Mouse (Mus musculus) skeletal muscle tissue, adult 2 months (tissue): ENCODE results near the gene Agtpbp1.

ENCODE experiments used
- DNase-seq: peaks from one replicate; pipeline ENCODE4 v3.0.0-alpha.2; 2012; ENCODE audit warnings: low read depth, low spot score

The Agtpbp1 gene

GRCm38 (mm10) chr13:59580954-59581353 lies 4.1 kb downstream of the Agtpbp1 start:
- DNase-seq = no peak

DNA sequence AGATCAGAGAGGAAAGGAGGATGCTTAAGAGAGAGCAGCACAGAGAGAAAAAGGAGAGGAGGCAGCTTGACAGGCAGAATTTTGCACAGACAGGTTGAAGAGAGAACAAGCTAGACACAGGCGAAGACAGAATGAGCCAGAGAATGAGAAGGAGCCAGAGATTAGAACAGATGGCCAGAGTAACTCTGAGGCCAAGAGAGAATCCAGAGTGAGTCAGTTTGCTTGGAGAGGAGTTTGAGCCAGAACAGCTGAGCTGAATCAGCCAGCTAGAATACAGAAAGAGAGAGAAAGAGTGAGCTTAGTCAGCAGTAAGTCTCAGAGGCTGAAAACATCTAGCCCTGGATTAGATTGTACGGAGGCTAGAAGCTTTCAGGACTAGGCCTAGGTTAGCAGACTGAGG lies 12.5 kb downstream of the Agtpbp1 start:
- DNase-seq = peak; percentile 32

- no peak for DNase-seq
Observed at GRCm38 (mm10) chr13:59571107-59571506, 13.9 kb downstream of the Agtpbp1 start.

DNA sequence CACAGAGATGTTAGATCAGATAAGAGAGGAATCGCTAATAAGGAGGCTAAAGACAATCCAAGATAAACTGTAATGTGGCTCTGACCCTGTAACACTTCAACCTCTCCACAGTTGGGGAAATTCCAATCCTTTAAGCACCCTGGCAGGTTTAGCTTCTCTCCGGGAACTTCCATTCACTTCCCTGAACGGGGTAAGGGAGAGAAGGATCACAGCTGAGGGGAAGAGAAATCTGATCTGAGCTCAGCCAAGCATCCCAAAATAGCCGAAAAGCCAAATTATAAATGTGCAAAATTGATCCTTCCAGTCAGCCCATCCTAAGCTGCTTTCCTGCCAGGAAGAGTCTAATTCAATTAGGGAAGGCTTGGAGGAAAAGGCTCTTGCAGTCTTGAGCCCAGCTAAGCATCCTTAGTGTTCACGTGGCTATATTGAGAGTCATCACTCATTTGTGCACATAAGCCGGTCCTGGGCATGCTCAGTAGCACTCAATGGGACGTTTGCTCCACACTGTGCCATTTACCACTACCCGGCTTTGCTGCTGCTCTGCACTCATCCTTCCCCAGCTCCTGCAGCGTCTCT lies 19.0 kb downstream of the Agtpbp1 start:
- no peak for DNase-seq

GRCm38 (mm10) chr13:59564923-59565322 lies 20.1 kb downstream of the Agtpbp1 start:
- DNase-seq = no peak

DNA sequence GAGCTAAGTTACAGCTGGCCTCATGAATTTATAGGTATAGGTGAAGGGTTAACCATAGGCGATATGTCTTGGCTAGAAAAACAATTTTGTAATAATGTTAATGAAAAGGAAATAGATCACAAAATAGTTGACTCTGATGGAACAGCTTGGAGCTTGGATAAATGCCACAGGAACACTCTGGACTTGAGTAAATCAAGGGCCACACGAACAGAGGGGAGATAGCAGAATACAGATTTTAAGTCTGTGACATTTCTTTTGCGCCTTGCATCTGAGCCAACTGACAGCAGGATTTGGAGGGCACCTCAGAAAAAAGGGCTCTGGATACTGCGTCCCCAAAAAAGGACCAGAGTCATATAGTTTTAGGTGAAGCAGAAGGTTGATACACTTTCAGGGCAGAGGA lies 20.5 kb downstream of the Agtpbp1 start:
- DNase-seq = no peak

- DNase-seq = no peak
Observed at GRCm38 (mm10) chr13:59562471-59562870, 22.6 kb downstream of the Agtpbp1 start.

GRCm38 (mm10) chr13:59558776-59559175 lies 26.3 kb downstream of the Agtpbp1 start:
- DNase-seq = no peak

DNA sequence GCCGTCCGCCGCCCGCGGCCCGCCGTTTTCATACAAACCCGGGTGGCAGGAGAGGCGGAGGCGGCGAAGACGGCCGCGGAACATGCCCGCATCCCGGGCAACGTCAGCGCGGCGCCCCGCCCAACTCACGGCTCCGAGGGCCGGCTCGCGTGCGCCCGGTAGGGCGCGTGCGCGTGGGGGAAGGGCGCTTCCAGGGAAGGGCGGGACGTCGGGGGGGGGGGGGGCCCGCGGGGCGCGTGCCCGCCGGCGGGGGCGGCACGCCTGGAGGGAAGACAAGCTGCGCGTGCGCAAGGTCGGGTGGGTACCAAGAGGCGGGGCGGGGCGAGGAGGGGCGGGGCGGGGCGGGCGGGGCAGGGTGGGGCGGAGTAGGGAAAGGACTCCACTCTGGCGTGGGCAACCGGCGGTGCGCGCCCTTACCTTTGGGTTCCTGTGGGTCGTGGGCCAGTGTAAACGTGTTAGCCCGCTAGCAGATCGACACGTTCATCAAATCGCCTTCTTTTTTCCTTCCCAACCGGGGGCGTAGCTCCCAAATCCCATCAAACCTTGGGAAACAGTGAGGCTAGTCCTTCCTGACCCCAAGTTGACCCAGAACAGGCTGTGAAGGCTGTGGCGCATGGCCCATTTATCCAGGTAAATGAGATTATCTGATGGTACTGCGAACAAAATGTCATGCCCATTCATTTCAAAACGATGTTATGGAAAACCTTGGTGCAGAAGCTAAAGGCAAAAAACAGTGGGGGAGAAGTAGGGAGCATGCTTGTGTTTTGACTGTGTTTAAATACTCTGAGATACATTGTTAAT lies 27.6 kb downstream of the Agtpbp1 start:
- DNase-seq = peak; percentile 90

- DNase-seq = no peak
Observed at GRCm38 (mm10) chr13:59556670-59557069, 28.4 kb downstream of the Agtpbp1 start.

DNA sequence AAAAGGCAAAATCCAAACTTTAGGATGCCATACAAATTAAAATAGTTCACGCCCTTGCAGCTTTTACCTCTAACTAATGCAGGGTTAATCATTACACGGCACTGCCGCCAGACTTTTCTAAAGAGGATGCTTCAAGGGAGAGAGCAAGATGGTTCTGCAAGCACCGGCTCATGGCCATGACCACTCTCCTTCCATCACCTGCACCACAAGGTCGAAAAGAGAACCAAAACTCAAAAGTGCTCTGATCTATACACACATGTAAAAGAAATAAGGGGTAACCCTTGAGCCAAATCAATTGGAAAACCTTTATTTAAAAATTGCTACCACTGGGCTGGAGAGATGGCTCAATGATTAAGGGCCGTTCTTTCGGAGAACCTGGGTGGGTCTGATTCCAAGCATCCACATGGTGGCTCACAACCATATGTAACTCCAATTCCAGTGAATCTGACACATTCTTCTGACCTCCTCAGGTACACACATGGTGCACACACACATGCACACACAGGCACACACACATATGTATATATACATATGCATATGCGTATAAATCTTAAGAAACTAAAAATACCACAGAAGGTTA lies 29.3 kb downstream of the Agtpbp1 start:
- no peak for DNase-seq

DNA sequence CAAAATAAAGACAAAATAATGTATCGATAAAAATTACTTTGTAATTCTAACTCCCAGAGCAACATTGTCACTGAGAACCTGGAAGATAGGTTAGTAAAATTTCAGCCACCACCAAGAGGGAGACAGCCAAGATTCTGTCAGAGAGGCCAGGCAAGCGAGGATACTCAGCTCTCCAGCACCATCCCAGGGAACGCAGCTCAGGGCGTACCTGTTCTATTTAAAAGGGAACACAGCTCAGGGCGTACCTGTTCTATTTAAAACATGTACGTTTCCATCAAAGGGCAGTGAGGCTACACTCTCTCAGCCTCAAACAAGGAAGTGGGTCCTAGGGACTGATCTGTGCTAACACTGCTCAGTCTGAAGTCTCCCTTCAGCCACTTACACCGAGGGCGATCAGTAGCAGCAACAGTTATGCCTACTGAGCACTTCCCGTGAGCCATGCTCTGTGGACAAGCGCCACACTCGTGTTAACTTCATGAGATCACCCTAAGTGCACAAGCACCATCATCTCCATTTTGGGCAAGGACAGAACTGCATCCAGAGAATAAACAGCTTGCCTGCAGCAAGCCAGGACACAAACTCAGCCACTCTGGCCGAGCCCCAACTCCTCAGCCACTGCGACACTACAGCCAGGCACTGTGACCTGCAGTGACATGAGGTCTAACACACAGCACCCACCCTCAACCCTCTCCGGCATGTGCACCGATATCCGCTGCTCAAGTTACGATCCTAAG lies 30.1 kb downstream of the Agtpbp1 start:
- no peak for DNase-seq

GRCm38 (mm10) chr13:59552751-59553150 lies 32.3 kb downstream of the Agtpbp1 start:
- DNase-seq = no peak

- DNase-seq = no peak
Observed at GRCm38 (mm10) chr13:59552286-59552685, 32.7 kb downstream of the Agtpbp1 start.

DNA sequence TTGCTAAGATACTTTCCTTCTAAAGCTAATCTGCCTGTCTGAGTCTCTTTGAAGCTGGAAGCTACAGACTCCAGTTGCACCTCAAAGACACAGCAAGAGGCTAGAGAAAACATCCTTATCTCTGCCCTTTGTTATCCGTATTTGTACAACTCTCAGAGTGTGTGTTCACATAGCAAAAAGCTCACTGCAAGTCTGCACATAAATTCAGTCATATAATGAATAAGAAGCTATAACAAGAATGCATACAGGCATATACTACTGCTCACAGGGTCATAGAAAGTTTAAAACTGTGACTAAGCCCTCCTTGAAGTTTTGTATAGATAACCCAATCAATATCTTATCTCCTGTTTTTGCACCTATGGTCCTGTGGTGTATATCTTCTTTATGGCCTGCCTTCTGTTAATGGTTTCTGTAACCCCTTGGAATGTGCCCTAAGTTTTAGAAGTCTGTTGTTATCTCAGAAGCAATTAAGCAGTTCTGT lies 35.7 kb downstream of the Agtpbp1 start:
- DNase-seq = no peak

- DNase-seq = no peak
Observed at GRCm38 (mm10) chr13:59547716-59548115, 37.3 kb downstream of the Agtpbp1 start.

DNA sequence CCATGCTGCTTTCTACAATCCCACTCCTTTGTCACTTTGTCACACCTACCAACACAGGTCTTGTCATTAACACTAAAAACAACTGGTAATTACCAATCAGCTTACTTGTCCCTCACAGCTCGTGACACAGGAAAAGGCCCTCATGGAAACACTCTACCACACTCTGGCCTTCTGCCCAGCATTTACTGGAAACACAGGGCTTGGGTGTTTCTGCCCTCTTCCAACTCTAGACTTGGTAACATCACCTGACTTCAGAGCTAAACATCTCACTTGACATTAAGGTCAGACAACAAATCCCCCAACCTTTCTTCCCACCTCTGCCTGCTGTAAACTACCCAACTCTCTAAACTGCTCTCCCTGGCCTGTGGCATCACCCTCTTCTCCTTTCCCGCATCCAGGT lies 37.9 kb downstream of the Agtpbp1 start:
- no peak for DNase-seq

DNA sequence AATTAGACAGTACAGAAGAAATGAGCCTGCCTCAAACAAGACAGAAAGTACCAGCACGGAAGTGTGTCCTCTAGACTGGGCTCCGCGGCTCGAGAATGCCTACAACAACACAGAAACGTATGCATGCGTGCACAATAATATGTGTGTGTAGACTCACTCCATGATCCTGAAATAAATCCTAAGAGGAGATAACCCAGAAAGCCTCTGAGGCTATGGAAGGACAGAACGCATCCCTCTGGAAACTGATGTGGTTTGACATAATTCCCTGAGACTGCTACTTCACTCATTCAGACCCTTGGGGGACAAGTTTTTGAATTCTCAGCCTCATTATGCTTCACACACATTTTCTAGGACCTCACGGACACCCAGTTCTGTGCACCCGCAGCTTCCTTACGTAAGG lies 42.6 kb downstream of the Agtpbp1 start:
- DNase-seq = no peak

- no peak for DNase-seq
Observed at GRCm38 (mm10) chr13:59540030-59540429, 45.0 kb downstream of the Agtpbp1 start.

DNA sequence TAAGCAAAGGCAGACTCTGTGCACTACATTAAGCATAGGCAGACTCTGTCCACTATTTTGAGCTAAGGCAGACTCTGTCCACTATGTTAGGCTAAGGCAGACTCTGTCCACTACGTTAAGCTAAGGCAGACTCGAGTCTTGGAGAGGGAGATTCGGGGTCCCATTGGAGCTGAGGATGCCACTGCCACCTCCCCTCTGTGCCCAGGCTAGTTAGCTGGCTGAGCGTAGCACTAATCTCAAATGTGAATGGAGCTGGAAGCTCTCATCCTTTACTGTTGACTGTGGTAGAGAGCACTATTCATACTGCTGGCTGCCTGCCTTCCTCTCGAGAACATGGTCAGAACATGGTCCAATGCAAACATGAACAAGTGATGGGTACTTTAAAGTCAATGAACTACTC lies 46.4 kb downstream of the Agtpbp1 start:
- no peak for DNase-seq

GRCm38 (mm10) chr13:59536631-59537030 lies 48.4 kb downstream of the Agtpbp1 start:
- DNase-seq = no peak

GRCm38 (mm10) chr13:59535746-59536145 lies 49.3 kb downstream of the Agtpbp1 start:
- DNase-seq = no peak
